Mouse (Mus musculus) cerebellum, adult 2 months (tissue): Measurements from ENCODE around the gene Arhgef25. TPM values are rescaled to one million over a fixed set of nuclear protein-coding genes. Genes with fewer than 3 reads are reported as not detected.

ENCODE experiments used
- DNase-seq, 2 experiments: peaks; one replicate each; pipeline ENCODE4 v3.0.0; 2021
- H3K27ac ChIP-seq: fragments of 200-500 bp; 2 replicates; pipeline ENCODE4 v1.5.1; 2012; ENCODE audit warnings: low read length, control low read depth, inconsistent platforms; ENCODE audit not compliant: insufficient read depth
- H3K27me3 ChIP-seq: fragments of 200-500 bp; 2 replicates; pipeline ENCODE4 v1.6.1; 2012; ENCODE audit warnings: inconsistent platforms, mild to moderate bottlenecking, low read length, moderate library complexity; ENCODE audit not compliant: control insufficient read depth, insufficient read depth
- H3K4me1 ChIP-seq: fragments of 200-500 bp; 2 replicates; pipeline ENCODE4 v1.6.1; 2011; ENCODE audit warnings: low read length; ENCODE audit not compliant: control insufficient read depth, insufficient read depth
- H3K4me3 ChIP-seq: fragments of 200-500 bp; replicated peaks from 2 replicates; pipeline ENCODE3; 2011; ENCODE audit warnings: mild to moderate bottlenecking, low read depth, low read length, control low read depth; ENCODE audit not compliant: insufficient read depth
- CTCF ChIP-seq: fragments of 200-500 bp; IDR thresholded peaks from 2 replicates; pipeline ENCODE4 v1.5.1; 2011; ENCODE audit warnings: low read depth, mild to moderate bottlenecking, control low read depth, low read length, moderate library complexity, borderline replicate concordance; ENCODE audit not compliant: insufficient read depth
- POLR2A ChIP-seq: fragments of 200-500 bp; IDR thresholded peaks from 2 replicates; pipeline ENCODE4 v1.6.1; 2011; ENCODE audit warnings: low read length, control low read depth, borderline replicate concordance; ENCODE audit not compliant: insufficient read depth
- WGBS: fragments of 180-500 bp; shearing (Covaris S2); methylation state at CpG from one replicate; pipeline ENCODE4 v1.1.7; 2018; 5-methylcytosine and 5-hydroxymethylcytosine counted together
- polyA plus RNA-seq: library from polyadenylated mRNA; depleted of rRNA; stranded (reverse); fragments of >200 nt; gene quantifications from 2 replicates; pipeline ENCODE4 v1.2.3, GENCODE M21; 2012

Arhgef25 gene
- polyA plus RNA-seq, 1 experiment, result 117 TPM

- no peaks in the 10 kb centered on the region for H3K4me1 ChIP-seq
- peak overlapping the region; percentile 86 for H3K4me3 ChIP-seq
- peak; percentile 74 to 77 for DNase-seq
- TF ChIP-seq CTCF (no peak), POLR2A (peak; percentile 49; the same call in 1 of the 2 replicates)
- under 1% methylated on average over 46 of the region's 46 CpGs for WGBS
- no peaks in the 10 kb centered on the region for H3K27me3 ChIP-seq
- H3K27ac ChIP-seq, result no peak overlapping the region
Observed at GRCm38 (mm10) chr10:127188465-127189115, 1.3 kb downstream of the Arhgef25 start.

DNA sequence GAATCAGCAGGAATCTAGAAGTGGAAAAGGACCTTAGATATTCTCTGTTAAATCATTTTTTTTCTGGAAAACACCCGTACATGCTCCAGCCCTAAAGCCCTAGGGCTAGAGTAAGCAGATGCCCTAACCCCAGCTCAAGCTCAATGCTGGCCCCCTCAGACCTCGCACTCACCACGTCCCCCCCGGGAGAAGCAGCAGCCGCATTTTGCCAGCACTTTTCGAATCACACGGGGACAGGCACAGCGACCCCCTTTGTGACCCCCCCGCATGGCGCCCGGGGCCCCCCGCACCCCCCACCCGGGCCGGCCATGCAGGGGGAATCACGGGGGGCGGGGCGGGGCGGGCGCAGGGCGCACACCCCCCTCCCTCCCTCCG lies 1.8 kb downstream of the Arhgef25 start:
- TF ChIP-seq POLR2A, result no peak
- no peak for TF ChIP-seq CTCF
- no peak overlapping the region for H3K27ac ChIP-seq
- DNase-seq, result peak in 1 of 2 experiments; percentile 20
- WGBS, result 2% methylated on average over 21 of the region's 21 CpGs
- H3K27me3 ChIP-seq, result no peaks in the 10 kb centered on the region
- peak overlapping the region; percentile 86 for H3K4me3 ChIP-seq
- H3K4me1 ChIP-seq, result no peaks in the 10 kb centered on the region

DNA sequence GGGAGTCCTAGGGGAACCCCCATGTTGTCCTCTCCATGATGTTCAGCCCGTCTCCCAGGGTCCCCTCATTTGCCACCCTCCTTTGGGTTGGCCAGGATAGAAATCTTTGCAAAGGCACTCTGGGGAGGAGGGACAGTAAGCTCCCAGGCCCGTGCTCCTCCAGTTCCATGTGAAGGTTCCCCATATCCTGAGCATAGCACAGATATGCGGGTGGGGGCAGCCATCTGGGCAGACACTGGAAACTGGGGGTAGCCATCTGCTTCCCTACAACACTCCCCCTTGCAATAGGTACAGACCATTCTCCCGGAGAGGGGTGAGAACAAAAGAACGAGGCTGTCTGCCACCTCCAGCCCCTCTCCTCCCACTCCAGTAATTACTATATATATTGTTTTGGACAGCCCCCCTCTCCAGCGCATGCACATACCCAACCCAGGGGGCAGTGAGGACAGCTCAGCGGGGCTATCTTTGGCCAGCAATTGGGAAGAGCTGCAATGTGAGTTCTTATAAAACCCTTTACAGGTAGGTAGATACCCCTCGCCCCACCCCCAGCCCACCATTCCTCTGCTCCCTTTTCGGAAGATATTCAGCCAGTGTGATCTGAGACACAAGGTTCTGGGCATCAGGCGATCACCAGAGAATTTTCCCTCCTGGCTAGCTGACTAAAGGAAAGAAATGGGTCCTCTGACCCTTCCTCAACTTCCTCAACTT lies 2.4 kb downstream of the Arhgef25 start:
- Histone ChIP-seq H3K4me1 (no peaks in the 10 kb centered on the region), H3K27ac (no peak overlapping the region), H3K27me3 (no peaks in the 10 kb centered on the region), H3K4me3 (peak overlapping the region; percentile 86)
- TF ChIP-seq CTCF, result no peak
- no peak for TF ChIP-seq POLR2A
- 30% methylated on average over 10 of the region's 10 CpGs for WGBS
- DNase-seq, result peak; percentile 51 to 59

DNA sequence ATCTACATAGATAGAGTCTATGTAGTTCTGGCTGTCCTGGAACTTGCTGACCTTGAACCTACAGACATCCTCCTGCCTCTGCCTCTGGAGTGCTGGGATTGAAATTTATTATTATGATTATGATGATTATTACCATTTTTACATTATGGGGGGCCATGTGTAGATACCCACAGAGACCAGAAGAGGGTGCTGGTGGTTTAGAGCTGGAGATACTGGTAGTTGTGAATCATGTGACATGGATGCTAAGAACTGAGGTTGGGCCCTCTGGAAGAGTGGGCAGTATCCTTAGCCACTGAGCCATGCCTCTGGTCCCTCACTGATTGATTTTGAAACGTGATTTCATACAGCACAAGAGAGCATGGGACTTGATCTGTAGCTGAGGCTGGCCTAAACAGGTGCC lies 3.4 kb downstream of the Arhgef25 start:
- H3K4me1 ChIP-seq, result no peaks in the 10 kb centered on the region
- WGBS, result 88% methylated on average over 1 of the region's 1 CpGs
- no peak overlapping the region for H3K27ac ChIP-seq
- DNase-seq, result no peak
- no peaks in the 10 kb centered on the region for H3K27me3 ChIP-seq
- no peak overlapping the region for H3K4me3 ChIP-seq
- TF ChIP-seq CTCF, result peak; percentile 31; the same call in 1 of the 2 replicates
- no peak for TF ChIP-seq POLR2A

DNA sequence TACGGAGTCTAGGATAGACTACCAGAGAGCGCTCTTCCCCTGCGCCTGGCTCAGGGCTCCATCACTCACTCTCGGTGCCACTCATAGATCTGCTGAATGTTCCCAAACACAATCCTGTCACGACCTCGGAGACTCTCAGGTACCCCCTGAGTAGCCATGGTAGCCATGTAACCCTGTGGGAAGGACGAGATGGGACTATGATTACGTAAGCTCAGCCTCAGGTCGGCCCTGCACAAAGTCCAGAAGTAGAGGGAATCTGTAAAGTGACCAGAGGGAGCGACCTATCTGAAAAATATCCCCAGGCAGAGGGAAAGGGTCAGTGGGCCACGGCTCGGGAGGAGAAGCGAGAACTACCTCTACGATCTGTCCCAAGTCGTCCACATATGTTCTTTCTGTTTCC lies 4.4 kb downstream of the Arhgef25 start:
- Histone ChIP-seq H3K4me1 (no peaks in the 10 kb centered on the region), H3K4me3 (no peak overlapping the region), H3K27me3 (no peaks in the 10 kb centered on the region), H3K27ac (no peak overlapping the region)
- TF ChIP-seq POLR2A (no peak), CTCF (no peak)
- WGBS, result 87% methylated on average over 15 of the region's 15 CpGs
- DNase-seq, result no peak

GRCm38 (mm10) chr10:127185101-127185500 lies 4.8 kb downstream of the Arhgef25 start:
- H3K27me3 ChIP-seq, result no peaks in the 10 kb centered on the region
- H3K27ac ChIP-seq, result no peak overlapping the region
- no peak for DNase-seq
- no peak for TF ChIP-seq POLR2A
- no peak for TF ChIP-seq CTCF
- no peaks in the 10 kb centered on the region for H3K4me1 ChIP-seq
- 77% methylated on average over 9 of the region's 9 CpGs for WGBS
- H3K4me3 ChIP-seq, result no peak overlapping the region

DNA sequence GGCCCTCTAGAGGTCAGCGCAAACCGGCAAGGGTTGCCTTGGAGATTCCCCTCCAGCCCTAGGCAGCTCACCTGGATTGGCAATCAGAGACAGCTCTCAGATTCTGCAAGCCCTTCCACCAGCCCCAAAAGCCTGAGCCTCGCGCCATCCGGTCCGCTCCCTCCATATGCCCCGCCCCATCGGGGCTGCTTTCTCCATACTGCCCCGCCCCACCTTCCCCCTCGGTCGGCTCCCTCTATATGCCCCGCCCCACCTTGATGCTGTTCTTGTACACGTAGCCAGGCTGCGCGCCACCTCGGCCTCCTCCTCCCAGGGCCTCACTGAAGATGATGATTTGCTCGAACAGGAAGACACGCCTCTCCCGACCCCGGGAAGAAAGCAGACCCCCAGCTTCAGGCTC lies 6.1 kb downstream of the Arhgef25 start:
- Histone ChIP-seq H3K4me1 (no peaks in the 10 kb centered on the region), H3K27me3 (no peaks in the 10 kb centered on the region), H3K27ac (no peak overlapping the region), H3K4me3 (no peak overlapping the region)
- 38% methylated on average over 20 of the region's 20 CpGs for WGBS
- DNase-seq, result no peak
- TF ChIP-seq CTCF, result no peak
- TF ChIP-seq POLR2A, result no peak

DNA sequence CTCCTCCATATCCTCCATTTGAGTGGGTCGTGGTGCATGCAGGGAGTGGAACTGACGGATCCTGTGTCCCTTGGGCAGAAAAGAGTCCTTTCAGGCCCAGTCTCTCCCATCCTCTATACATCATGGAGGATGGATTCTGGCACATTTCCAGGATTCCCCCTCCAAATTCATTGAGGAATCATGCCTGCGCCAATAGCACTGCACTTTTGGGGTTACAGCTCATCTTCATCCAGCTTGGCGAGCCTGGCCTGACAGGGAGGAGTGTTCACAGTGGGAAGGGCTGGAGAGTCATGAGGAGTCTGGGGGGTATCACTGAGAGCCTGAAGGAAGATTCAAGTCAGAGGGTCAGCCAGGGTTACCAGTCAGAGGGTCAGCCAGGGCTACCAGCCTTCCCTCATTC lies 7.3 kb downstream of the Arhgef25 start:
- Histone ChIP-seq H3K27ac (no peak overlapping the region), H3K27me3 (no peaks in the 10 kb centered on the region), H3K4me1 (no peaks in the 10 kb centered on the region), H3K4me3 (no peak overlapping the region)
- DNase-seq, result no peak
- WGBS, result 91% methylated on average over 4 of the region's 4 CpGs
- TF ChIP-seq CTCF, result no peak
- TF ChIP-seq POLR2A, result no peak
